9 mouse cellular contexts compared by ENCODE assay signal in the genomic region with DNA sequence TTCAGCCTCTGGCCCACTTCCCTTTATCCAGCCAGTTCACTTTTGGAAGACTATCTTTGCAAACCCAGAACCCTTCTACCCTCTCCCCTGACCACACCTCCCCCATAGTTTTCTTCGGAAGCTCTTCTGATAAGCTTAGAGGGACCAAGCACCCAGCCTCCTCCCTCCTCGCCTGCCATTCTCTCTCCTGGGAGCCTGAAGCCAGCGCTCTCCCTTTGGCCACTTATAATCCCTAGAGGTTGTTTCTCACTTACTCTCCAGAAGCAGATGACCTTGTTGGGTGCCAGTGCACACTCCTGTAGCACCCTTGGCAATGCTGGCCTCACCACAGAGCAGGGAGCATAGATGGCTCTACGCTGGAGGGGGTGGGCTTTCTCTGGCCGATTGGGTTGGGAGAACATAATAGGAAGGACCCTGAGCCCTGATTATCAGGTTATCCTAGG. TPM values are rescaled to one million over a fixed set of nuclear protein-coding genes. Genes with fewer than 3 reads are reported as not detected.
DNase-seq lines count a peak whose midpoint lies in the region; ATAC-seq and TF ChIP-seq lines count a peak whose summit lies in the region.
"Had no signal": no experiment of that assay in that cellular context is flagged by ENCODE, and none has a peak within 500 bp of the region (broad histone marks: within the 10 kb centered on the region; RNA-seq: fewer than 3 reads in every experiment).

No protein-coding gene starts in this region.

- 82% methylated on average over 5 of the region's 5 CpGs for WGBS in embryonic facial prominence, embryonic 13.5 days
- 75% methylated on average over 5 of the region's 5 CpGs for WGBS in embryonic facial prominence, embryonic 10.5 days
- WGBS in neural tube, embryonic 11.5 days, result 87% methylated on average over 5 of the region's 5 CpGs
- WGBS in kidney, postnatal 0 days, result 76% methylated on average over 5 of the region's 5 CpGs
- WGBS in stomach, postnatal 0 days, result 49% methylated on average over 5 of the region's 5 CpGs

- H3K4me3 ChIP-seq in embryonic facial prominence, embryonic 13.5 days, result no peak overlapping the region
- no peak overlapping the region for H3K4me3 ChIP-seq in embryonic facial prominence, embryonic 10.5 days
- H3K4me3 ChIP-seq in neural tube, embryonic 11.5 days (ENCODE audit: low read depth, low read length), result no peak overlapping the region
- no peak overlapping the region for H3K4me3 ChIP-seq in kidney, postnatal 0 days (replicated peaks; ENCODE audit: low read depth, low read length)
- no peak overlapping the region for H3K4me3 ChIP-seq in stomach, postnatal 0 days (ENCODE audit: low read depth, low read length)

- no peaks in the 10 kb centered on the region for H3K36me3 ChIP-seq in embryonic facial prominence, embryonic 13.5 days
- peaks cover 8% of the 10 kb centered on the region; the same call in 1 of the 2 replicates for H3K36me3 ChIP-seq in embryonic facial prominence, embryonic 10.5 days (replicated peaks)
- no peaks in the 10 kb centered on the region; the same call in 1 of the 2 replicates for H3K36me3 ChIP-seq in neural tube, embryonic 11.5 days (ENCODE audit: control insufficient read depth, insufficient read depth, low read length)
- no peaks in the 10 kb centered on the region for H3K36me3 ChIP-seq in kidney, postnatal 0 days (ENCODE audit: insufficient read depth, low read length)
- no peaks in the 10 kb centered on the region for H3K36me3 ChIP-seq in stomach, postnatal 0 days (ENCODE audit: control insufficient read depth, insufficient read depth, low read length)

- no peaks in the 10 kb centered on the region for H3K9me3 ChIP-seq in embryonic facial prominence, embryonic 13.5 days
- H3K9me3 ChIP-seq in embryonic facial prominence, embryonic 10.5 days, result no peaks in the 10 kb centered on the region
- no peaks in the 10 kb centered on the region for H3K9me3 ChIP-seq in neural tube, embryonic 11.5 days (ENCODE audit: control insufficient read depth, low read length)
- no peaks in the 10 kb centered on the region for H3K9me3 ChIP-seq in kidney, postnatal 0 days (replicated peaks; ENCODE audit: low read length)
- H3K9me3 ChIP-seq in stomach, postnatal 0 days (ENCODE audit: control insufficient read depth, low read length), result no peaks in the 10 kb centered on the region

- intact Hi-C loops in left cerebral cortex, postnatal 4 days (cut with DNase I), result no loop called here

- no peaks in the 10 kb centered on the region for H3K27me3 ChIP-seq in embryonic facial prominence, embryonic 13.5 days
- no peaks in the 10 kb centered on the region for H3K27me3 ChIP-seq in embryonic facial prominence, embryonic 10.5 days (replicated peaks; ENCODE audit: low read depth, poor library complexity, severe bottlenecking)
- no peaks in the 10 kb centered on the region for H3K27me3 ChIP-seq in neural tube, embryonic 11.5 days (ENCODE audit: control insufficient read depth, insufficient read depth, low read length)
- no peaks in the 10 kb centered on the region for H3K27me3 ChIP-seq in kidney, postnatal 0 days (ENCODE audit: insufficient read depth, low read length)
- H3K27me3 ChIP-seq in stomach, postnatal 0 days (ENCODE audit: control insufficient read depth, insufficient read depth, low read length), result no peaks in the 10 kb centered on the region

- no peak overlapping the region for H3K4me2 ChIP-seq in embryonic facial prominence, embryonic 13.5 days
- no peak overlapping the region for H3K4me2 ChIP-seq in neural tube, embryonic 11.5 days (ENCODE audit: low read depth)
- no peak overlapping the region for H3K4me2 ChIP-seq in kidney, postnatal 0 days (ENCODE audit: low read length)
- peak overlapping the region; percentile 21; the same call in 1 of the 2 replicates for H3K4me2 ChIP-seq in stomach, postnatal 0 days (replicated peaks; ENCODE audit: low read depth)

- ATAC-seq in embryonic facial prominence, embryonic 13.5 days (ENCODE audit: insufficient number of reproducible peaks, insufficient read depth, low FRiP score, low TSS enrichment, low read depth), result no peak
- ATAC-seq in neural tube, embryonic 11.5 days (ENCODE audit: insufficient read depth, low FRiP score, low TSS enrichment), result no peak
- 0 out of 2 replicates have a peak, but pooled peaks have one; percentile 10 for ATAC-seq in kidney, postnatal 0 days (replicated peaks; ENCODE audit: low FRiP score, low read depth)
- ATAC-seq in stomach, postnatal 0 days (ENCODE audit: low FRiP score, low TSS enrichment), result 0 out of 2 replicates have a peak, but pooled peaks have one; percentile 7

- H3K9ac ChIP-seq in embryonic facial prominence, embryonic 13.5 days, result 0 out of 2 replicates have a peak overlapping the region, but pooled peaks have one; percentile 51
- H3K9ac ChIP-seq in neural tube, embryonic 11.5 days (ENCODE audit: low read length), result peak overlapping the region; percentile 23; the same call in 1 of the 2 replicates
- no peak overlapping the region for H3K9ac ChIP-seq in kidney, postnatal 0 days (ENCODE audit: low read depth, low read length)
- no peak overlapping the region for H3K9ac ChIP-seq in stomach, postnatal 0 days (ENCODE audit: low read length)

- H3K4me1 ChIP-seq in embryonic facial prominence, embryonic 13.5 days, result peaks cover 42% of the 10 kb centered on the region
- peaks cover 34% of the 10 kb centered on the region for H3K4me1 ChIP-seq in embryonic facial prominence, embryonic 10.5 days
- H3K4me1 ChIP-seq in neural tube, embryonic 11.5 days (ENCODE audit: control insufficient read depth, insufficient read depth, low read length), result no peaks in the 10 kb centered on the region
- H3K4me1 ChIP-seq in kidney, postnatal 0 days (replicated peaks; ENCODE audit: insufficient read depth, low read length), result peaks cover 21% of the 10 kb centered on the region
- H3K4me1 ChIP-seq in stomach, postnatal 0 days (replicated peaks; ENCODE audit: control insufficient read depth, insufficient read depth), result peaks cover 13% of the 10 kb centered on the region; the same call in 1 of the 2 replicates

- no peak for TF ChIP-seq CTCF in kidney, postnatal 0 days (IDR thresholded peaks at IDR 0.05; ENCODE audit: low read depth)
- no peak for TF ChIP-seq CTCF in stomach, postnatal 0 days (IDR thresholded peaks at IDR 0.05; ENCODE audit: low read depth)

- TF ChIP-seq EP300 in stomach, postnatal 0 days (optimal IDR thresholded peaks at IDR 0.05), result no peak

- peak overlapping the region; percentile 58 for H3K27ac ChIP-seq in embryonic facial prominence, embryonic 13.5 days
- no peak overlapping the region; the same call in 1 of the 2 replicates for H3K27ac ChIP-seq in embryonic facial prominence, embryonic 10.5 days (replicated peaks)
- peak overlapping the region; percentile 3; the same call in 1 of the 2 replicates for H3K27ac ChIP-seq in neural tube, embryonic 11.5 days (ENCODE audit: low read depth, low read length)
- H3K27ac ChIP-seq in kidney, postnatal 0 days, result peak overlapping the region; percentile 89
- peak overlapping the region; percentile 88 for H3K27ac ChIP-seq in stomach, postnatal 0 days (replicated peaks)

- DNase-seq in embryonic facial prominence, embryonic 10.5 days (ENCODE audit: low spot score), result no peak
- no peak for DNase-seq in neural tube, embryonic 11.5 days (ENCODE audit: low spot score)
- DNase-seq in neural tube, embryonic 10.5 days (ENCODE audit: extremely low spot score, low spot score), result no peak
- DNase-seq in kidney, postnatal 0 days (ENCODE audit: low spot score), result no peak
- DNase-seq in stomach, postnatal 0 days (ENCODE audit: low spot score), result no peak
- no peak for DNase-seq in thymus, adult 18-20 months
- DNase-seq in left cerebral cortex, postnatal 4 days, result no peak

RNA-seq across cellular contexts. Expression of a gene that starts 13.5 kb away (rescaled TPM):
- polyA plus RNA-seq in embryonic facial prominence, embryonic 13.5 days (2015; fragmentation: Nextera tagmentation; extraction: Ambion mirVana), result 15.9 and 18.0 TPM in 2 replicates
- 27.9 and 30.3 TPM in 2 replicates for polyA plus RNA-seq in embryonic facial prominence, embryonic 10.5 days (2016; fragmentation: Nextera tagmentation; extraction: Ambion mirVana)
- 26.9 and 29.4 TPM in 2 replicates for polyA plus RNA-seq in neural tube, embryonic 11.5 days (2014; fragmentation: Nextera tagmentation; extraction: Ambion mirVana)
- 16.3 and 16.4 TPM in 2 replicates for polyA plus RNA-seq in kidney, postnatal 0 days (2015; fragmentation: Nextera tagmentation; extraction: Ambion mirVana)
- polyA plus RNA-seq in stomach, postnatal 0 days (2015; fragmentation: Nextera tagmentation; extraction: Ambion mirVana), result 5.8 and 7.1 TPM in 2 replicates
- total RNA-seq in left cerebral cortex, postnatal 4 days (2021), result 10 to 100 TPM in 1 of 2 experiments, 1 to 10 TPM in 1; 9.5 to 11.5 TPM

RNA-seq across cellular contexts. Expression of a gene that starts 25.5 kb away (rescaled TPM):
- polyA plus RNA-seq in embryonic facial prominence, embryonic 13.5 days (2015; fragmentation: Nextera tagmentation; extraction: Ambion mirVana), result 19.9 and 27.9 TPM in 2 replicates
- 32.0 and 34.5 TPM in 2 replicates for polyA plus RNA-seq in embryonic facial prominence, embryonic 10.5 days (2016; fragmentation: Nextera tagmentation; extraction: Ambion mirVana)
- polyA plus RNA-seq in neural tube, embryonic 11.5 days (2014; fragmentation: Nextera tagmentation; extraction: Ambion mirVana), result 24.0 and 26.2 TPM in 2 replicates
- polyA plus RNA-seq in kidney, postnatal 0 days (2015; fragmentation: Nextera tagmentation; extraction: Ambion mirVana), result 31.7 and 33.2 TPM in 2 replicates
- 56.7 and 57.1 TPM in 2 replicates for polyA plus RNA-seq in stomach, postnatal 0 days (2015; fragmentation: Nextera tagmentation; extraction: Ambion mirVana)
- total RNA-seq in left cerebral cortex, postnatal 4 days (2021), result 10 to 100 TPM; 11.7 to 15.1 TPM

RNA-seq across cellular contexts. Expression of a gene that starts 41.4 kb away (rescaled TPM):
- polyA plus RNA-seq in embryonic facial prominence, embryonic 13.5 days (2015; fragmentation: Nextera tagmentation; extraction: Ambion mirVana), result 2.4 and 3.4 TPM in 2 replicates
- 1.1 and 2.3 TPM in 2 replicates for polyA plus RNA-seq in embryonic facial prominence, embryonic 10.5 days (2016; fragmentation: Nextera tagmentation; extraction: Ambion mirVana)
- 0.57 and 0.78 TPM in 2 replicates for polyA plus RNA-seq in neural tube, embryonic 11.5 days (2014; fragmentation: Nextera tagmentation; extraction: Ambion mirVana)
- polyA plus RNA-seq in kidney, postnatal 0 days (2015; fragmentation: Nextera tagmentation; extraction: Ambion mirVana), result 76.5 and 88.2 TPM in 2 replicates
- polyA plus RNA-seq in stomach, postnatal 0 days (2015; fragmentation: Nextera tagmentation; extraction: Ambion mirVana), result 112 and 116 TPM in 2 replicates
- total RNA-seq in left cerebral cortex, postnatal 4 days (2021), result not detected

RNA-seq across cellular contexts. Expression of a gene that starts 43.9 kb away (rescaled TPM):
- 2.1 and 3.3 TPM in 2 replicates for polyA plus RNA-seq in embryonic facial prominence, embryonic 13.5 days (2015; fragmentation: Nextera tagmentation; extraction: Ambion mirVana)
- 4.4 and 7.4 TPM in 2 replicates for polyA plus RNA-seq in embryonic facial prominence, embryonic 10.5 days (2016; fragmentation: Nextera tagmentation; extraction: Ambion mirVana)
- 0.09 and 0.20 TPM in 2 replicates for polyA plus RNA-seq in neural tube, embryonic 11.5 days (2014; fragmentation: Nextera tagmentation; extraction: Ambion mirVana)
- 1.5 and 2.0 TPM in 2 replicates for polyA plus RNA-seq in kidney, postnatal 0 days (2015; fragmentation: Nextera tagmentation; extraction: Ambion mirVana)
- polyA plus RNA-seq in stomach, postnatal 0 days (2015; fragmentation: Nextera tagmentation; extraction: Ambion mirVana), result 21.2 and 22.0 TPM in 2 replicates
- total RNA-seq in left cerebral cortex, postnatal 4 days (2021), result 1 to 10 TPM in 1 of 2 experiments, under 1 TPM in 1; 0.92 to 1.1 TPM
- total RNA-seq: neutrophil, adult 5-6 weeks had no signal

RNA-seq across cellular contexts. Expression of a gene that starts 53.0 kb away (rescaled TPM):
- polyA plus RNA-seq in embryonic facial prominence, embryonic 13.5 days (2015; fragmentation: Nextera tagmentation; extraction: Ambion mirVana), result 89.4 and 94.8 TPM in 2 replicates
- 90.1 and 99.9 TPM in 2 replicates for polyA plus RNA-seq in embryonic facial prominence, embryonic 10.5 days (2016; fragmentation: Nextera tagmentation; extraction: Ambion mirVana)
- polyA plus RNA-seq in neural tube, embryonic 11.5 days (2014; fragmentation: Nextera tagmentation; extraction: Ambion mirVana), result 92.7 and 93.1 TPM in 2 replicates
- polyA plus RNA-seq in kidney, postnatal 0 days (2015; fragmentation: Nextera tagmentation; extraction: Ambion mirVana), result 77.8 and 81.6 TPM in 2 replicates
- 61.7 and 64.9 TPM in 2 replicates for polyA plus RNA-seq in stomach, postnatal 0 days (2015; fragmentation: Nextera tagmentation; extraction: Ambion mirVana)
- total RNA-seq in left cerebral cortex, postnatal 4 days (2021), result 10 to 100 TPM; 63.3 to 65.4 TPM

Comparison
In these comparisons a context has a peak if more than half of its experiments do, and no peak if none do; other contexts are left out.
1. ATAC-seq: peak in kidney, postnatal 0 days (single experiment) and stomach, postnatal 0 days (single experiment); none in embryonic facial prominence, embryonic 13.5 days (single experiment) and neural tube, embryonic 11.5 days (single experiment).
2. H3K9ac ChIP-seq: peak in embryonic facial prominence, embryonic 13.5 days (single experiment) and neural tube, embryonic 11.5 days (single experiment); none in kidney, postnatal 0 days (single experiment) and stomach, postnatal 0 days (single experiment).
3. RNA of a gene that starts 41.4 kb away (polyA plus RNA-seq): 112 to 116 TPM in stomach, postnatal 0 days and 76.5 to 88.2 TPM in kidney, postnatal 0 days; 2.4 to 3.4 TPM in embryonic facial prominence, embryonic 13.5 days, 1.1 to 2.3 TPM in embryonic facial prominence, embryonic 10.5 days and 0.57 to 0.78 TPM in neural tube, embryonic 11.5 days; every median in the first group is over 10 times any median in the second.